Mouse (Mus musculus) midbrain, embryonic 13.5 days (tissue): Measurements from ENCODE around the gene Zfx. TPM values are rescaled to one million over a fixed set of nuclear protein-coding genes. Genes with fewer than 3 reads are reported as not detected.
A peak's percentile ranks its signal among the peaks of the same experiment; 100 is the strongest.

Experiments
- ATAC-seq: fragments of 200-750 bp; cut with Nextera tagmentation; 2 replicates; pipeline ENCODE4 v1.8.0; 2017; ENCODE audit warnings: mild to moderate bottlenecking, moderate TSS enrichment, moderate library complexity
- H3K27ac ChIP-seq: fragments of 300-500 bp; sonication (generic); 2 replicates; pipeline ENCODE4 v1.5.1; 2015; ENCODE audit warnings: inconsistent platforms, mild to moderate bottlenecking, moderate library complexity
- H3K27me3 ChIP-seq: fragments of 300-500 bp; sonication (generic); 2 replicates; pipeline ENCODE4 v1.6.1; 2015; ENCODE audit warnings: mild to moderate bottlenecking, inconsistent platforms
- H3K36me3 ChIP-seq: fragments of 300-500 bp; sonication (generic); 2 replicates; pipeline ENCODE4 v1.6.1; 2015; ENCODE audit warnings: mild to moderate bottlenecking, inconsistent platforms
- H3K4me1 ChIP-seq: fragments of 300-500 bp; sonication (generic); replicated peaks from 2 replicates; pipeline ENCODE4 v1.6.1; 2015; ENCODE audit warnings: inconsistent platforms
- H3K4me2 ChIP-seq: fragments of 300-500 bp; sonication (generic); replicated peaks from 2 replicates; pipeline ENCODE4 v1.6.1; 2015; ENCODE audit warnings: moderate library complexity, mild to moderate bottlenecking, inconsistent platforms
- H3K4me3 ChIP-seq: fragments of 300-500 bp; sonication (generic); replicated peaks from 2 replicates; pipeline ENCODE4 v1.5.1; 2015; ENCODE audit warnings: mild to moderate bottlenecking, inconsistent platforms
- H3K9ac ChIP-seq: fragments of 300-500 bp; sonication (generic); replicated peaks from 2 replicates; pipeline ENCODE4 v1.6.1; 2015; ENCODE audit warnings: mild to moderate bottlenecking, inconsistent platforms
- H3K9me3 ChIP-seq: fragments of 300-500 bp; sonication (generic); 2 replicates; pipeline ENCODE4 v1.6.1; 2016; ENCODE audit warnings: mild to moderate bottlenecking, inconsistent platforms
- WGBS: fragments of 180-500 bp; shearing (Covaris S2); methylation state at CpG from one replicate; pipeline ENCODE4 v1.1.7; 2015; 5-methylcytosine and 5-hydroxymethylcytosine counted together
- polyA plus RNA-seq: library from polyadenylated mRNA; unstranded; fragments of >200 nt; fragmentation: Nextera tagmentation; extraction: Ambion mirVana; gene quantifications from 2 replicates; pipeline ENCODE4 v1.2.1, GENCODE M21; 2015

Gene Zfx
- 29.7 and 31.0 TPM in 2 replicates for polyA plus RNA-seq

- no peaks in the 10 kb centered on the region for H3K9me3 ChIP-seq
- H3K4me1 ChIP-seq, result peaks cover 10% of the 10 kb centered on the region
- peak within 1 kb of the TSS; percentile 76 for H3K4me2 ChIP-seq
- H3K36me3 ChIP-seq, result no peaks in the 10 kb centered on the region
- H3K27ac ChIP-seq, result peak within 1 kb of the TSS; percentile 99
- 37% methylated on average over 42 of the region's 82 CpGs for WGBS
- H3K4me3 ChIP-seq, result peak within 1 kb of the TSS; percentile 58
- H3K27me3 ChIP-seq, result peaks cover 77% of the 10 kb centered on the region
- peak within 1 kb of the TSS; percentile 90 for H3K9ac ChIP-seq
- peak; percentile 85 for ATAC-seq
Observed at GRCm38 (mm10) chrX:94123059-94123839, at the start of gene Zfx. Gene Zfx (minus strand): TSS chrX:94123702.

GRCm38 (mm10) chrX:94169348-94169747 is 45.8 kb upstream of the Zfx start:
- no peak overlapping the region for H3K4me3 ChIP-seq
- H3K4me1 ChIP-seq, result no peaks in the 10 kb centered on the region
- H3K27ac ChIP-seq, result no peak overlapping the region
- ATAC-seq, result no peak
- no peaks in the 10 kb centered on the region for H3K9me3 ChIP-seq
- H3K9ac ChIP-seq, result no peak overlapping the region
- H3K27me3 ChIP-seq, result peaks cover 85% of the 10 kb centered on the region
- no peak overlapping the region for H3K4me2 ChIP-seq
- no peaks in the 10 kb centered on the region for H3K36me3 ChIP-seq
- WGBS, result 78% methylated on average over 6 of the region's 6 CpGs

- H3K9me3 ChIP-seq, result no peaks in the 10 kb centered on the region
- H3K36me3 ChIP-seq, result no peaks in the 10 kb centered on the region
- WGBS, result 28% methylated on average over 11 of the region's 11 CpGs
- no peak overlapping the region for H3K9ac ChIP-seq
- ATAC-seq, result no peak
- H3K27ac ChIP-seq, result no peak overlapping the region
- H3K4me2 ChIP-seq, result no peak overlapping the region
- H3K27me3 ChIP-seq, result peaks cover 87% of the 10 kb centered on the region
- H3K4me3 ChIP-seq, result no peak overlapping the region
- no peaks in the 10 kb centered on the region for H3K4me1 ChIP-seq
Observed at GRCm38 (mm10) chrX:94152251-94152830, 28.8 kb upstream of the Zfx start.

- H3K4me3 ChIP-seq, result no peak overlapping the region
- no peak overlapping the region for H3K9ac ChIP-seq
- H3K4me1 ChIP-seq, result no peaks in the 10 kb centered on the region
- WGBS, result 80% methylated on average over 19 of the region's 19 CpGs
- no peak overlapping the region for H3K4me2 ChIP-seq
- no peaks in the 10 kb centered on the region for H3K36me3 ChIP-seq
- no peaks in the 10 kb centered on the region for H3K9me3 ChIP-seq
- no peak overlapping the region for H3K27ac ChIP-seq
- no peak for ATAC-seq
- H3K27me3 ChIP-seq, result peaks cover 85% of the 10 kb centered on the region
Observed at GRCm38 (mm10) chrX:94150471-94150870, 27.0 kb upstream of the Zfx start.

- 79% methylated on average over 7 of the region's 7 CpGs for WGBS
- H3K4me3 ChIP-seq, result no peak overlapping the region
- ATAC-seq, result no peak
- no peaks in the 10 kb centered on the region for H3K9me3 ChIP-seq
- H3K27me3 ChIP-seq, result peaks cover 71% of the 10 kb centered on the region
- no peak overlapping the region for H3K9ac ChIP-seq
- no peaks in the 10 kb centered on the region for H3K36me3 ChIP-seq
- no peak overlapping the region for H3K4me2 ChIP-seq
- no peak overlapping the region for H3K27ac ChIP-seq
- H3K4me1 ChIP-seq, result no peaks in the 10 kb centered on the region
Observed at GRCm38 (mm10) chrX:94142004-94142771, 18.7 kb upstream of the Zfx start.

GRCm38 (mm10) chrX:94140080-94140479 is 16.6 kb upstream of the Zfx start:
- H3K9me3 ChIP-seq, result no peaks in the 10 kb centered on the region
- no peaks in the 10 kb centered on the region for H3K4me1 ChIP-seq
- no peak overlapping the region for H3K4me3 ChIP-seq
- WGBS, result 93% methylated on average over 1 of the region's 1 CpGs
- H3K36me3 ChIP-seq, result no peaks in the 10 kb centered on the region
- H3K4me2 ChIP-seq, result no peak overlapping the region
- ATAC-seq, result no peak
- peaks cover 68% of the 10 kb centered on the region for H3K27me3 ChIP-seq
- H3K27ac ChIP-seq, result no peak overlapping the region
- no peak overlapping the region for H3K9ac ChIP-seq

GRCm38 (mm10) chrX:94138256-94138655 is 14.8 kb upstream of the Zfx start:
- Histone ChIP-seq H3K9me3 (no peaks in the 10 kb centered on the region), H3K27ac (no peak overlapping the region), H3K36me3 (no peaks in the 10 kb centered on the region), H3K27me3 (peaks cover 70% of the 10 kb centered on the region), H3K9ac (no peak overlapping the region), H3K4me3 (no peak overlapping the region), H3K4me2 (no peak overlapping the region), H3K4me1 (no peaks in the 10 kb centered on the region)
- WGBS, result 95% methylated on average over 1 of the region's 1 CpGs
- no peak for ATAC-seq

GRCm38 (mm10) chrX:94135084-94135483 is 11.6 kb upstream of the Zfx start:
- Histone ChIP-seq H3K4me2 (no peak overlapping the region), H3K9ac (no peak overlapping the region), H3K4me1 (no peaks in the 10 kb centered on the region), H3K9me3 (no peaks in the 10 kb centered on the region), H3K27ac (no peak overlapping the region), H3K27me3 (peaks cover 79% of the 10 kb centered on the region), H3K4me3 (no peak overlapping the region), H3K36me3 (no peaks in the 10 kb centered on the region)
- ATAC-seq, result no peak
- WGBS, result 69% methylated on average over 4 of the region's 4 CpGs

GRCm38 (mm10) chrX:94133551-94133950 is 10.0 kb upstream of the Zfx start:
- Histone ChIP-seq H3K9me3 (no peaks in the 10 kb centered on the region), H3K4me2 (no peak overlapping the region), H3K4me3 (no peak overlapping the region), H3K27ac (no peak overlapping the region), H3K36me3 (no peaks in the 10 kb centered on the region), H3K9ac (no peak overlapping the region), H3K4me1 (no peaks in the 10 kb centered on the region), H3K27me3 (peaks cover 76% of the 10 kb centered on the region)
- no peak for ATAC-seq
- WGBS, result 30% methylated on average over 3 of the region's 3 CpGs

- 73% methylated on average over 3 of the region's 3 CpGs for WGBS
Observed at GRCm38 (mm10) chrX:94132239-94132638, 8.7 kb upstream of the Zfx start.

GRCm38 (mm10) chrX:94129712-94130111 is 6.2 kb upstream of the Zfx start:
- no peaks in the 10 kb centered on the region for H3K4me1 ChIP-seq
- H3K4me3 ChIP-seq, result no peak overlapping the region
- WGBS, result 75% methylated on average over 4 of the region's 4 CpGs
- H3K27me3 ChIP-seq, result peaks cover 88% of the 10 kb centered on the region
- no peaks in the 10 kb centered on the region for H3K36me3 ChIP-seq
- H3K4me2 ChIP-seq, result no peak overlapping the region
- no peak for ATAC-seq
- H3K27ac ChIP-seq, result no peak overlapping the region
- no peaks in the 10 kb centered on the region for H3K9me3 ChIP-seq
- no peak overlapping the region for H3K9ac ChIP-seq

More at GRCm38 (mm10) chrX:94132239-94132638, 8.7 kb upstream of the Zfx start:
- no peak overlapping the region for H3K4me2 ChIP-seq
- no peak overlapping the region for H3K4me3 ChIP-seq
- H3K4me1 ChIP-seq, result no peaks in the 10 kb centered on the region
- H3K27ac ChIP-seq, result no peak overlapping the region
- no peak for ATAC-seq
- peaks cover 82% of the 10 kb centered on the region for H3K27me3 ChIP-seq
- H3K9me3 ChIP-seq, result no peaks in the 10 kb centered on the region
- H3K9ac ChIP-seq, result no peak overlapping the region
- H3K36me3 ChIP-seq, result no peaks in the 10 kb centered on the region

- Histone ChIP-seq H3K27me3 (peaks cover 77% of the 10 kb centered on the region), H3K9ac (no peak overlapping the region), H3K4me1 (0 out of 2 replicates have a peak, but pooled peaks cover 4% of the 10 kb centered on the region), H3K27ac (no peak overlapping the region), H3K4me3 (no peak overlapping the region), H3K4me2 (no peak overlapping the region), H3K36me3 (no peaks in the 10 kb centered on the region), H3K9me3 (no peaks in the 10 kb centered on the region)
- no peak for ATAC-seq
- 82% methylated on average over 2 of the region's 2 CpGs for WGBS
Observed at GRCm38 (mm10) chrX:94125950-94126349, 2.4 kb upstream of the Zfx start.
